Mouse (Mus musculus) kidney, postnatal 14 days (tissue): Measurements from ENCODE around the gene Crp.
A peak's percentile ranks its signal among the peaks of the same experiment; 100 is the strongest.

Experiments
- DNase-seq: peaks from one replicate; pipeline ENCODE4 v3.0.0; 2022; ENCODE audit warnings: mixed read lengths

Crp gene

GRCm38 (mm10) chr1:172697844-172698243, at the start of gene Crp:
Gene Crp (plus strand): TSS chr1:172698055.
- DNase-seq = no peak

GRCm38 (mm10) chr1:172649396-172649795, 48.5 kb upstream of the Crp start:
- no peak for DNase-seq

- DNase-seq = peak; percentile 21
These were observed 47.2 kb upstream of the Crp start for GRCm38 (mm10) chr1:172650519-172651287.

GRCm38 (mm10) chr1:172651288-172651987, 46.4 kb upstream of the Crp start:
- no peak for DNase-seq

GRCm38 (mm10) chr1:172652040-172652662, 45.7 kb upstream of the Crp start:
- no peak for DNase-seq

GRCm38 (mm10) chr1:172653900-172654299, 44.0 kb upstream of the Crp start:
- DNase-seq = no peak

- no peak for DNase-seq
These were observed 40.6 kb upstream of the Crp start for GRCm38 (mm10) chr1:172657266-172657665.

- peak; percentile 30 for DNase-seq
These were observed 38.2 kb upstream of the Crp start for GRCm38 (mm10) chr1:172659688-172660087.

- DNase-seq = no peak
These were observed 32.4 kb upstream of the Crp start for GRCm38 (mm10) chr1:172665457-172665856.

- no peak for DNase-seq
These were observed 30.3 kb upstream of the Crp start for GRCm38 (mm10) chr1:172667597-172667996.

GRCm38 (mm10) chr1:172670716-172671115, 27.1 kb upstream of the Crp start:
- DNase-seq = no peak

GRCm38 (mm10) chr1:172680742-172681141, 17.1 kb upstream of the Crp start:
- no peak for DNase-seq

GRCm38 (mm10) chr1:172683551-172683950, 14.3 kb upstream of the Crp start:
- DNase-seq = no peak

GRCm38 (mm10) chr1:172683957-172684356, 13.9 kb upstream of the Crp start:
- DNase-seq = no peak

GRCm38 (mm10) chr1:172685178-172685577, 12.7 kb upstream of the Crp start:
- no peak for DNase-seq

GRCm38 (mm10) chr1:172697422-172697821, 433 bp upstream of the Crp start:
- DNase-seq = no peak

GRCm38 (mm10) chr1:172700814-172701213, 3.0 kb downstream of the Crp start:
- no peak for DNase-seq

- DNase-seq = no peak
These were observed 3.5 kb downstream of the Crp start for GRCm38 (mm10) chr1:172701381-172701780.

GRCm38 (mm10) chr1:172701901-172702300, 4.0 kb downstream of the Crp start:
- DNase-seq = no peak

- DNase-seq = no peak
These were observed 6.9 kb downstream of the Crp start for GRCm38 (mm10) chr1:172704769-172705168.

- no peak for DNase-seq
These were observed 8.4 kb downstream of the Crp start for GRCm38 (mm10) chr1:172706243-172706642.

- no peak for DNase-seq
These were observed 12.0 kb downstream of the Crp start for GRCm38 (mm10) chr1:172709788-172710350.

- DNase-seq = no peak
These were observed 13.5 kb downstream of the Crp start for GRCm38 (mm10) chr1:172711396-172711795.

- DNase-seq = peak; percentile 1
These were observed 14.1 kb downstream of the Crp start for GRCm38 (mm10) chr1:172711962-172712361.
